Mouse (Mus musculus) limb, embryonic 12.5 days (tissue): ENCODE measurements around the gene Il12rb1. TPM values are rescaled to one million over a fixed set of nuclear protein-coding genes. Genes with fewer than 3 reads are reported as not detected.
"Not testable (repeated sequence)": the region's sequence is repeated elsewhere in the genome, so short reads cannot be mapped to it uniquely, and the experiment has no call there.

Experiments used
- ATAC-seq: fragments of 200-750 bp; cut with Nextera tagmentation; 2 replicates; pipeline ENCODE4 v1.8.0; 2017; ENCODE audit warnings: low read depth, moderate TSS enrichment; ENCODE audit not compliant: insufficient number of reproducible peaks, insufficient read depth, low FRiP score, low TSS enrichment
- H3K27ac ChIP-seq: fragments of 300-500 bp; sonication (generic); 2 replicates; pipeline ENCODE4 v1.5.1; 2016; ENCODE audit warnings: mild to moderate bottlenecking, moderate library complexity
- H3K27me3 ChIP-seq: fragments of 300-500 bp; sonication (generic); 2 replicates; pipeline ENCODE4 v1.6.1; 2016; ENCODE audit warnings: mild to moderate bottlenecking, moderate library complexity
- H3K36me3 ChIP-seq: fragments of 300-500 bp; sonication (generic); 2 replicates; pipeline ENCODE4 v1.6.1; 2016; ENCODE audit warnings: mild to moderate bottlenecking, moderate library complexity
- H3K4me1 ChIP-seq: fragments of 300-500 bp; sonication (generic); replicated peaks from 2 replicates; pipeline ENCODE4 v1.6.1; 2016
- H3K4me2 ChIP-seq: fragments of 300-500 bp; sonication (generic); 2 replicates; pipeline ENCODE4 v1.6.1; 2016; ENCODE audit warnings: mild to moderate bottlenecking, moderate library complexity
- H3K4me3 ChIP-seq: fragments of 300-500 bp; sonication (generic); replicated peaks from 2 replicates; pipeline ENCODE4 v1.5.1; 2016; ENCODE audit warnings: mild to moderate bottlenecking
- H3K9ac ChIP-seq: fragments of 300-500 bp; sonication (generic); replicated peaks from 2 replicates; pipeline ENCODE4 v1.6.1; 2016; ENCODE audit warnings: mild to moderate bottlenecking, moderate library complexity
- H3K9me3 ChIP-seq: fragments of 300-500 bp; sonication (generic); 2 replicates; pipeline ENCODE4 v1.6.1; 2016; ENCODE audit warnings: mild to moderate bottlenecking, moderate library complexity
- whole genome bisulfite sequencing: fragments of 180-500 bp; shearing (Covaris S2); methylation state at CpG from one replicate; pipeline ENCODE4 v1.1.7; 2016; 5-methylcytosine and 5-hydroxymethylcytosine counted together
- polyA plus RNA-seq: library from polyadenylated mRNA; unstranded; fragments of >200 nt; fragmentation: Nextera tagmentation; extraction: Ambion mirVana; gene quantifications from 2 replicates; pipeline ENCODE4 v1.2.1, GENCODE M21; 2016

Gene Il12rb1
- polyA plus RNA-seq, 1 experiment from 2014 or later, result not detected

GRCm38 (mm10) chr8:70812885-70813284, 4.6 kb downstream of the Il12rb1 start:
- Histone ChIP-seq H3K4me1 (peaks cover 9% of the 10 kb centered on the region; the same call in 1 of the 2 replicates), H3K27me3 (peaks cover 58% of the 10 kb centered on the region), H3K4me3 (no peak overlapping the region), H3K4me2 (no peak overlapping the region), H3K36me3 (no peaks in the 10 kb centered on the region), H3K9me3 (no peaks in the 10 kb centered on the region), H3K27ac (no peak overlapping the region), H3K9ac (no peak overlapping the region)
- 48% methylated on average over 4 of the region's 4 CpGs for WGBS
- ATAC-seq, result no peak

GRCm38 (mm10) chr8:70816679-70817078, 8.4 kb downstream of the Il12rb1 start:
- no peaks in the 10 kb centered on the region for H3K36me3 ChIP-seq
- peak overlapping the region; percentile 49 for H3K4me2 ChIP-seq
- no peak for ATAC-seq
- H3K4me3 ChIP-seq, result peak overlapping the region; percentile 24
- peaks cover 14% of the 10 kb centered on the region; the same call in 1 of the 2 replicates for H3K4me1 ChIP-seq
- peak overlapping the region; percentile 40; the same call in 1 of the 2 replicates for H3K9ac ChIP-seq
- H3K9me3 ChIP-seq, result peaks cover 12% of the 10 kb centered on the region; the same call in 1 of the 2 replicates
- H3K27me3 ChIP-seq, result peaks cover 74% of the 10 kb centered on the region
- WGBS, result 10% methylated on average over 28 of the region's 30 CpGs
- no peak overlapping the region for H3K27ac ChIP-seq

- ATAC-seq, result peak; percentile 49
- H3K27me3 ChIP-seq, result peaks cover 54% of the 10 kb centered on the region
- H3K4me1 ChIP-seq, result peaks cover 16% of the 10 kb centered on the region; the same call in 1 of the 2 replicates
- no peak overlapping the region for H3K27ac ChIP-seq
- H3K4me3 ChIP-seq, result 0 out of 2 replicates have a peak overlapping the region, but pooled peaks have one; percentile 3
- H3K9ac ChIP-seq, result no peak overlapping the region
- 5% methylated on average over 31 of the region's 31 CpGs for WGBS
- H3K9me3 ChIP-seq, result peaks cover 12% of the 10 kb centered on the region; the same call in 1 of the 2 replicates
- no peaks in the 10 kb centered on the region for H3K36me3 ChIP-seq
- H3K4me2 ChIP-seq, result peak overlapping the region; percentile 31
These were observed 12.1 kb downstream of the Il12rb1 start for GRCm38 (mm10) chr8:70820101-70820935.

- Histone ChIP-seq H3K4me3 (no peak overlapping the region), H3K4me2 (no peak overlapping the region), H3K4me1 (peaks cover 15% of the 10 kb centered on the region; the same call in 1 of the 2 replicates), H3K27me3 (peaks cover 42% of the 10 kb centered on the region), H3K27ac (no peak overlapping the region), H3K9me3 (peaks cover 12% of the 10 kb centered on the region; the same call in 1 of the 2 replicates), H3K9ac (no peak overlapping the region), H3K36me3 (no peaks in the 10 kb centered on the region)
- ATAC-seq, result 0 out of 2 replicates have a peak, but pooled peaks have one; percentile 38
- WGBS, result 17% methylated on average over 30 of the region's 30 CpGs
These were observed 13.2 kb downstream of the Il12rb1 start for GRCm38 (mm10) chr8:70821399-70821962.

GRCm38 (mm10) chr8:70821992-70822391, 13.7 kb downstream of the Il12rb1 start:
- no peak overlapping the region for H3K4me2 ChIP-seq
- no peak for ATAC-seq
- peaks cover 37% of the 10 kb centered on the region for H3K27me3 ChIP-seq
- peaks cover 16% of the 10 kb centered on the region; the same call in 1 of the 2 replicates for H3K9me3 ChIP-seq
- no peak overlapping the region for H3K4me3 ChIP-seq
- H3K9ac ChIP-seq, result no peak overlapping the region
- H3K36me3 ChIP-seq, result no peaks in the 10 kb centered on the region
- WGBS, result 45% methylated on average over 11 of the region's 11 CpGs
- no peak overlapping the region for H3K27ac ChIP-seq
- H3K4me1 ChIP-seq, result peaks cover 10% of the 10 kb centered on the region; the same call in 1 of the 2 replicates

- not testable (repeated sequence) for H3K36me3 ChIP-seq, ATAC-seq, H3K9ac ChIP-seq, H3K27ac ChIP-seq, H3K4me1 ChIP-seq, H3K4me3 ChIP-seq, H3K4me2 ChIP-seq
- WGBS, result 88% methylated on average over 3 of the region's 3 CpGs
- H3K27me3 ChIP-seq, result peaks cover 31% of the 10 kb centered on the region
- H3K9me3 ChIP-seq, result peaks cover 17% of the 10 kb centered on the region; the same call in 1 of the 2 replicates
These were observed 14.3 kb downstream of the Il12rb1 start for GRCm38 (mm10) chr8:70822594-70822993.

GRCm38 (mm10) chr8:70823802-70824201, 15.6 kb downstream of the Il12rb1 start:
- H3K4me1 ChIP-seq, result peaks cover 7% of the 10 kb centered on the region; the same call in 1 of the 2 replicates
- H3K4me3 ChIP-seq, result no peak overlapping the region
- 0 out of 2 replicates have a peak overlapping the region, but pooled peaks have one; percentile 12 for H3K9ac ChIP-seq
- no peak overlapping the region for H3K4me2 ChIP-seq
- ATAC-seq, result no peak
- 85% methylated on average over 7 of the region's 7 CpGs for WGBS
- H3K27ac ChIP-seq, result no peak overlapping the region
- H3K36me3 ChIP-seq, result no peaks in the 10 kb centered on the region
- peaks cover 26% of the 10 kb centered on the region for H3K27me3 ChIP-seq
- peaks cover 13% of the 10 kb centered on the region; the same call in 1 of the 2 replicates for H3K9me3 ChIP-seq

- Histone ChIP-seq H3K27ac (no peak overlapping the region), H3K4me2 (no peak overlapping the region), H3K4me3 (no peak overlapping the region), H3K36me3 (no peaks in the 10 kb centered on the region), H3K9me3 (peaks cover 5% of the 10 kb centered on the region; the same call in 1 of the 2 replicates), H3K27me3 (peaks cover 6% of the 10 kb centered on the region; the same call in 1 of the 2 replicates), H3K4me1 (0 out of 2 replicates have a peak, but pooled peaks cover 2% of the 10 kb centered on the region), H3K9ac (no peak overlapping the region)
- no peak for ATAC-seq
- 84% methylated on average over 8 of the region's 8 CpGs for WGBS
These were observed 17.6 kb downstream of the Il12rb1 start for GRCm38 (mm10) chr8:70825816-70826215.

GRCm38 (mm10) chr8:70827010-70827409, 18.8 kb downstream of the Il12rb1 start:
- Histone ChIP-seq H3K4me2 (no peak overlapping the region), H3K27ac (no peak overlapping the region), H3K9ac (no peak overlapping the region), H3K4me1 (no peaks in the 10 kb centered on the region), H3K4me3 (no peak overlapping the region), H3K36me3 (no peaks in the 10 kb centered on the region), H3K27me3 (no peaks in the 10 kb centered on the region), H3K9me3 (peaks cover 5% of the 10 kb centered on the region; the same call in 1 of the 2 replicates)
- 96% methylated on average over 2 of the region's 2 CpGs for WGBS
- no peak for ATAC-seq

- Histone ChIP-seq H3K9me3 (peaks cover 5% of the 10 kb centered on the region; the same call in 1 of the 2 replicates), H3K4me2 (no peak overlapping the region), H3K27ac (no peak overlapping the region), H3K9ac (no peak overlapping the region), H3K4me3 (no peak overlapping the region), H3K36me3 (no peaks in the 10 kb centered on the region), H3K27me3 (no peaks in the 10 kb centered on the region), H3K4me1 (no peaks in the 10 kb centered on the region)
- 91% methylated on average over 1 of the region's 1 CpGs for WGBS
- no peak for ATAC-seq
These were observed 19.5 kb downstream of the Il12rb1 start for GRCm38 (mm10) chr8:70827796-70828195.

- Histone ChIP-seq H3K27me3 (no peaks in the 10 kb centered on the region), H3K27ac (no peak overlapping the region), H3K36me3 (peaks cover 11% of the 10 kb centered on the region), H3K4me3 (no peak overlapping the region), H3K4me2 (no peak overlapping the region), H3K4me1 (peaks cover 11% of the 10 kb centered on the region), H3K9ac (no peak overlapping the region), H3K9me3 (peaks cover 5% of the 10 kb centered on the region; the same call in 1 of the 2 replicates)
- no peak for ATAC-seq
- whole genome bisulfite sequencing, result 88% methylated on average over 8 of the region's 8 CpGs
These were observed 23.3 kb downstream of the Il12rb1 start for GRCm38 (mm10) chr8:70831517-70831916.
